Mouse (Mus musculus): ENCODE measurements around the gene Etl4.
"Not testable (repeated sequence)": the region's sequence is repeated elsewhere in the genome, so short reads cannot be mapped to it uniquely, and the experiment has no call there.

Gene Etl4

DNA sequence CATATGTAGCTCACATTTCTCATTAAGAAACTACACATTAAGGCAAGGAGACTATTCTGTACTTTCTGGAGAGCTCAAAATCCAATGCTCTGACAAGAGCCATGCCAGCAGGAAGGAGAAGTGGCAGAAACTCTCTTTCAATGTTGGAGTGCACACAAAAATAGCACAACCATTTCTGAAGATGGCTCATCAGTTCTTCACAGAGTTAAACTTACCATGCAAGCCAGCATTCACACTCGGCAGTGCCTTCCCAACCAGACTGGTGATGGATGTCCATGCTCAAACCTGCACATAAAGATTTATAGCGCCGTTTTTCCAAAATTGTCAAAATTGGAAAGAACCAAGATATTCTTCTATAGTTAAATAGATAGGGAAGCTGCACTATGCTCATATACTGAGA is 392.9 kb downstream of the Etl4 start:
- DNase-seq (ENCODE audit: low read depth, low spot score), result no peak

DNA sequence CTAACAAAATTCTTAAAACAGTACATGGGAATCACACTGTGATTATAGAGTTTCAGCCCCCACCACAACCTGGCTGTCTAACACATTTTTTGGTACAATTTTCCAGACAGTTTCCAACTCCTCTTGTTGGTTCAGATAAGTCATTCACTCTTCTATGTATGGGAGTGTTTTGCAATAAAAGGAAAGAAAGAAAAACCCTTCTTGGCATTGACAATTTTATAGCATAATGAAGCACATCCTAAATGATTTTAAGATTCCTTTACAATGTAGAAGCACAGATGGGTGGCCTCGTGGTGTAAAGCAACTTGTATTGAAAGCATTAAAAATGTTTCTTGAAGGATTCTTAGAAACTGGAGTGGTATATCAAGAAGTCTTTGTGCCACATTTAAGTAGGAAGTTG is 415.4 kb downstream of the Etl4 start:
- DNase-seq (ENCODE audit: low read depth, low spot score), result peak; percentile 41

DNA sequence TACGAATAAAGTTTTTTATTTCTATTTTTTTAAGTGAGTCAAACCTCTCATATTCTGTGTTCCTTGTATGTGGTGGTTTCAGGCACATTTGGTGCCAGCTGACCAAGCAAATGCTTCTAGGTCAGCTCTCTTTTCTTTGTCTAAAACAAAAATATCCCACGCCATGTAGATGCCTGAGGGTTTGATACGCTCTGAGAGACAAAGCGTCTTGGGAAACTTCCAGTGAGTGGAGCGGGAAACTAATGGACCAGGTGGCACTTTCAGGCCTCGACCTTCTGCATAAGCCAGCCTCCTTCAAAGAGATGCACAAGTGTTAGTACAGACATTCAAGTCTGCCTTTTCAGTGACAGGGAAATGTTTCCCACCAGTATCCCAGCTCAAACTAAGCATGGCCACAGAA is 426.6 kb downstream of the Etl4 start:
- DNase-seq (ENCODE audit: low read depth, low spot score), result no peak

DNA sequence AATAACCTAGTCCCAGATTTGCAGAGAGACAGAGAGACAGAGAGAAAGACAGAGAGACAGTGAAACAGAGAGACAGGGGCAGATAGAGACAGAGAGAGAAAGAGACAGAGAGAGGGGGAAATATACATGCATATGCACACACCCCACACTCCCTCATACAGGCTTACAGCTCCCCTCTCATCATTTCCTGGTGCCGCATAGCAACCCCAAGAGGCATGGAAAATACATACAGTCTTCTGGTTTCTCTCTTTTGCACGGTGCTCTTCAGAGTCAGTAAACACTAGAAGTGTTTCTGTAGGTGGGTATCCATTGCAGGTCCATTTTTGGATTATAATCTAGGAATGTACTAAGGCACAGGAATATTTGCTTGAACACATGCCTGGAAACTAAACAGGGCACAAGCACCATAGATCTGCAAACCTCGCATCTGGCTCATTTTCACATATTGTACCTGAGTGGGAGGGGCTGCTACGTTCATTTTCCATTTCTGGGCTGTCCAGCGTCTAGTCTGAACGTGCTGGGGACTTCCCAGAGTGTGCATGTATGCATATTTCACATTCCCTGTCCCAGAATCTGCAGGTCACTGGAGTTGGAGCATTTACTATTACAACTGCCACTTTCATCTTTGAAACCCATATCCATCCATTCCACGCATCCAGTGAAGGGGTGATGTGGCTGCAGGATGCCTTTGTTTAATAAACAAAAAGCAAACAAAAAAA is 429.6 kb downstream of the Etl4 start:
- no peak for DNase-seq (ENCODE audit: low read depth, low spot score)

DNA sequence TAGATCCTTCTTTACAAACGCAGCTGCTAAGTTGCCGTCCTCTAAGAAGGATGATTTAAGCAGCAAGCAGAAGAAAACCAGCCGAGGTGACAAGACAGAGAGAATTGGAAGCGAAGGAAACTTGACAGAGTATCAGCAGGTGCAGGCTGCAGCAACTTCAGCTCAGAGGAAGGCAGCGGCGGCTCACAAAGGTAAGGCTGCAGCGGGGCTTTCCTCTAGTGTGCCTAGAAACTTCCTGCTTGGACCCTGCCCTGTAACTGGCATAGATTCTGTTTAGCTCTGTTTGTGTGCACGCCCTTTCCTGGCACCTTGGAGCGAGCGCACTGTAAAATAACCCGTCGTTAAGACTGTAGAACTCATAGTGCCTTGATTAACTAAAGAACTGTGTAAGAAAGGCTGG is 430.3 kb downstream of the Etl4 start:
- DNase-seq (ENCODE audit: low read depth, low spot score), result no peak

DNA sequence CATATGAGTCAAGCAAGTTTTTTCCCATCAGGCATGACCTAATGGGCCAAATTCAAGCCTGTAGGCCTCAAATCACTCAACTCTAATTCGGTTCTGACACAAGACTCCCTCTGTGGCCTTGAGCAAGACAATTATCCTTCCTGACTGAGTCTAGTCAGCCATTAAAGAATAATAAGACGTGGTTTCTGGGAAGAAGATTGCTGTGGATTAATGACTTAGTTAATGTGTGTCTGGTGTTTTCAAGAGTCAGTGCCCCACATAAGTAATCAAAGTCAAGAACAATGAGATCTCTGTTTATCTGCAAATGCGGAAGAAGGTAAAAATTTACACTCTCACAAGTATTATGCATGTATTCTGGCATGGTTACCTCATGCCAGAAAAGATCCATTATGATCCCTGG is 437.3 kb downstream of the Etl4 start:
- DNase-seq (ENCODE audit: low read depth, low spot score), result no peak

DNA sequence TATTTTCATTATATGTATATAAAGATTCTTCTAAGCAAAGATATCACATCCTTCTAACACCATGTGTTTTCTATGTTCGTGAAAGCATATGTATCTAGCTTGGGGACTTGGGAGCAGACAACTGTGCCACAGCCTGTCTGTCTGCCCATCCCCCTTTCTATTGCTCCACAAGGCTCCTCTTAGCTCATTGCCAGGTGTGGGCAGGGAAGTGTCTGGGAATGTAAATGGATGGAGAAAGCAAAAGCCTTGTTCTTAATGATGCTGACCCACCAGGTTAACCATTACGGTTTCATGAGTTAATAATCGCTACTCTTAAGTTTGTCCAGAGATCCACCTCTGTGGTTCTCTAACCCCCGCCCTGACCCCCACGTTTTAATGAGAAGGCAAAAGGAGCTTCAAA is 439.7 kb downstream of the Etl4 start:
- no peak for DNase-seq (ENCODE audit: low read depth, low spot score)

DNA sequence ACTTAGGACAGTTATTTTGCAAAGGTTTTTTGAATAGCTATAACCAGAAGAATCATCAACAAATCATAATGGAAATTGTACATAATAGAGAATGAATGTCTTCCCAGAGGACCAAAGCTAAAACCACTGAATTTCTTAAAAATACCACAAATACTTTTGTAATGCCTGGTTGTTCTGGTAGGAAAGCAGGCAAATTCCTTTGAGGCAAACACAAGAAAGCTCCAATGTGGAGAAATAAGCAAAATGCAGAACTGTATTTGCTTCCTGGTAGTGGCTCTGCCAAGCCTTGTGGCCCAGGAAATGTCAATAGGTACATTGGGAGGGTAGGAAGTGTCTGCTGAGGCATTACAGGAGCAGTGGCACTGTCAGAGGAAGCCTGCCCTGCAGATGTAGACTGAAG is 443.2 kb downstream of the Etl4 start:
- no peak for DNase-seq (ENCODE audit: low read depth, low spot score)

DNA sequence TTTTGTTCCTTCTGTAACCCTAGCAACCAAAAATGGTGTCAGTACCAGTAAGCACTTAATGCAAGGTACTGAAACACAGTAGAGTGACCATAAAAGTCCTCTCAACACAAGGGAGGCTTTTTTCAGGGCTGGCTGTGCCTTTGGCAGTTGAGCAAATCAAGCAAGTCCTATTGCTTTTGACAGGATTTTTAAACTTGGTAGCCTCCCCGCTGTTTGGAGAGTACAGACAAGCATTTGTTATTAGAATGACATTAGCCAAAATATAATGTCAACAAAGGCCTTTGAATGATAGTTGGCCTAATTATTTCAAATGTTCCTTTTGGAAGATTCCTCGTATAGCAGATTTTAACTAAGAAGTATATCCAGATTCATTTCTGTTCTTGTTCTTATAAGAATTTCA is 467.4 kb downstream of the Etl4 start:
- no peak for DNase-seq (ENCODE audit: low read depth, low spot score)

DNA sequence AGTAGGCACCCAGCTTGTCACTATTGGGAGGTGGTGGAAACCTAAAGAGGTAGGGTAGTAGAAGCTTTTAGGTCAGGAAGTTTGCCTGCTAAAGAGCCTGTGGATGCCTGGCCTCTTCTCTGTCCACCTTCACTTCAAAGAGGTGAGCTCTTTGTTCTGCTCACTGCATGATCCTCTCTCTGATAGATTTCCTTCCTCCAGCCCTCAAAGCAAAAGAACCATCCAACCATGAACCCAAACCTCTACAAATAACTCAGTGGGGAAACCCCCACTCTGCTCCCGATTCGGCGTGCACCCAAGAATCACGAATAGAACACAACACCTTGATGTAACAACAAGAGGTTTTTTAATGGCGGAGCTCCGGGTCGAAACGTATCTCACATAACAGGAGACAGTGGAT is 471.3 kb downstream of the Etl4 start:
- DNase-seq (ENCODE audit: low read depth, low spot score), result not testable (repeated sequence)

DNA sequence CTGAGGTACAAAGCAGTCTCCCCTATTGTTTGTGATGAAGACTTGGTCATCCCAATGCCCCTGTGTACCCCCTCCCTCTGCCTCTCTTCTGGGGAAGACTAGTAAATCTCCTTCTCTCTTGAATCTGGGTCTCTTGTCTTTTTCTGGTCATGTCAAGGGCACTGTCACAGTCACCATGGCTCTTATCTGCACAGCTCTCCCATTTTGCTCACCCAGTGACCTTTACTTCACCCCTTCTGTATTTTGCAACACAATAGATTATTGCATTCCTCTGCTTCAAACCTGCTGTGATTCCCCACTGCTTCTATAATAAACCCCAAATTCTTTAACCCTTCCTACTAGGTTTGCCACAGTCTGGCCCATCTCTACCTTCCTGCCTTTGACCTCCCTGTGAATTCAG is 484.5 kb downstream of the Etl4 start:
- DNase-seq (ENCODE audit: low read depth, low spot score), result no peak

DNA sequence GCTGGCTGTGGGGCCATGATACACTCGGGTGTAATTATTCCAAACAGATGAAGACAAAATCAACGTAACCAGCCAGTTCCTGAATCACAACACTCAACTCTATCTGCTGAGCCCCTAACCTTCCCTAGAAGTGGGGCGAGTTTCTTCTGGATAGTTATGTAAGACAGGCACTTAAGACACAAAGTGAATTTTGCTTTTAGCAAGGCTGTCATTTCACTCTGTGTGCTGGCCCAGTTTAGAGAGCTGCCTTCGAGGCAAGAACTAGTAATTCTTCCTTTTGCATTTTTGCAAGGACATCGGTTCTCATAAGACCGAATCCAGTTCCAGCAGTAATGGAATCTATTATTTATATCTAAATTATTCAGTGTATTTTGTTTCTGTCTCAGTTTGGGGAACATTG is 487.4 kb downstream of the Etl4 start:
- DNase-seq (ENCODE audit: low read depth, low spot score), result peak; percentile 28

DNA sequence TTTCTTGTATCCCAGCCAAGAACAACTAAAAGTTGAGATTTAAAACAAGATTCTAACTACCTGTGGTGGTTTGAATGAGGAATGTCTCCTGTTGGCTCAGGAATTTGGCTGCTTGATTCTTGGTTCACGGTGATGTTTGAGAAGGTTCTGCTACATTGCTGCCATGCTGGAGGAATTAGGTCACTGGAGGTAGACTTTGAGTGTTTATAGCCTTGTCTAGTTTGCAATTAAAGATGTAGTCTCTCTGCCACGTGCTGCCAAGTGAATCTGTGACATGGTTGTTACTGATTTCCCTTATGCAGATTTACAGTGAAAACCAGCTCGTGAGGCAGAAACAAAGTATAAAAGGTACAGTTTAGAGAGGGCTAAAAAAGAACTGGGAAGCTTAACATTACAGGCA is 491.0 kb downstream of the Etl4 start:
- DNase-seq (ENCODE audit: low read depth, low spot score), result no peak

DNA sequence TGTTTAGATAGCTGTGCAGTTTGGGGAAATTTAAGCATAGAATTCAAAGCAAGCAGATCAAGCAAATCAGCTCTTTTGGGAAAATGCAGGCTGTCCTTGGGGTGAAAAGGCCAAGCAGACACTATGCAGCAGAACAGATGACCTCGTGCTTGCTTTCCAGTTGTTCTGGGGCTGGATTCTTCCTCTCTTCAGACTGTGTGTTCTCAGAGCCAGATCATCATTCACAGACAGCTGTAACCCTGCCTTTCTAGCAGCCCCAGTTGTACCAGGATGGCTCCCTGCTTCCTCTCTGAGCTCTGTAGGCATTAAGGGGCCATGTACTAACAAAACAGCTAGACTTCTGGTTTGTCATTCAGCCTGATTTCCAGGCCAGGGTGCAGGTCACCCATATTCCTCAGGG is 494.8 kb downstream of the Etl4 start:
- no peak for DNase-seq (ENCODE audit: low read depth, low spot score)

DNA sequence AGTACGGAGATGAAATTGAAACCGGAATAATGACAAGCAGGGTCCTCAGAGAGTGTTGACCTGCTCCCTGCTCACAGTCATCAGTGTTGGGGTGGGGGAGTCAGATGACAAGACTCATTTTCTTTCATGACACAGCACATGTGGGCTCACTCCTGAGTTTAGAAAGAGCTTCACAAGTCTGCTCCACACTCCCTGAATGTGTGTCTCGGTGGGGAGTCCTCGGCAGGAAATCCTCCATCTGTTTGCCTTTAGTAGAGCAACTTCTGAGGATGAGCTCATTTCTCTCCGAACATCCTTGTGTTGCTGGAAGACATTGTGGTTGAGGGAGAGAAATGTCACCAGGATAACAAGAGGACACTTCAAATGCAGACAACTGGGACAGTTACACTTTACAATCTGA is 497.5 kb downstream of the Etl4 start:
- DNase-seq (ENCODE audit: low read depth, low spot score), result peak; percentile 74

DNA sequence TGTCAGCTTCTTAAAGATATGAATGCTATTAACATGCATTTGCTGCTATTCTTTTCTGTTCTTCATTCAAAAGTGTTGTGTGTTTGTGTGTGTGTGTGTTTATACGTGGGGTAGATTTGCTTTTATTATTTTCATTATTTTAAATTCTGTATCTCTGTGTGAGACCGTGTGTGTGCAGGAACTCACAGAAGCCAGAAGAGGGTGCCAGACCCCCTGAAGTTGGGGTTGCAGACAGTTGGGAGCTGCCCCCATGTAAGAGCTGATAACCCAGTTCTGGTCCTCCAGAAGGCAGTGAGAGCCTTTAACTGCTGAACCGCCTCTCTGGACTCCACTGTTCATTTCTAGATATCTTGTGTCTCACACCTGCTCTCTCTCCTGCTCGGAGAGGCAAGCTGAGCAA is 505.3 kb downstream of the Etl4 start:
- no peak for DNase-seq (ENCODE audit: low read depth, low spot score)

DNA sequence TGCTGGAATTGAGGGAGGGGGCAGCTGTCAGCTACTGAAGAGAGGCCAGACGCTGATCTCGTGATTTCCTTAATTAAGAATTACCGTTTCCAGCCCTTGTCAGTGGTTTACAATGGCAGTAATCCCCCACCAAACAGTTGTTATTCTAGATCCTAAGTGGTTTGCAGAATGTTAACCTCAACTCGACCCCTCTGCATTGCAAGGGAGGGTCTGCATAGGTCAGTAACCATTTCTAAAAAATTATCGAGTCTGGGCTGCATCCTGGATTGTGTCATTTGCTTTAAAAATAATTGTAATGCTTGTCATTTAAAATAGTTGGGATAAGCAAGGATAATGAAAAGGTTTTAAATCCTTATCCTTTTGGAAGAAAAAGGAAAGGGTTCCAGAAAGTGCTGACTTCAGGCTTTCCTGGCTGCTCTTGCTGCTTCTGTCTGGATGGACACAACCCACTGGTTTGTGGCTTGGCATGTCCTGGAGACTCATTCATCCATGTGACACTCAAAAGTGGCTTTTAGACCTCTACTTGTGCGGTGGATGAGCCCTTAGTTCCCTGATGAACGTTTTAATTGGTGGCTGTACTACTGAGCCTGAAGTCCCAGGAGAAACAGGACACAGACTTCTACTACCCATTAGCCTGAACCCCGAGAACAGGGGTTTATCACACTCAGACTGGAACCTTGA is 507.5 kb downstream of the Etl4 start:
- DNase-seq (ENCODE audit: low read depth, low spot score), result no peak

DNA sequence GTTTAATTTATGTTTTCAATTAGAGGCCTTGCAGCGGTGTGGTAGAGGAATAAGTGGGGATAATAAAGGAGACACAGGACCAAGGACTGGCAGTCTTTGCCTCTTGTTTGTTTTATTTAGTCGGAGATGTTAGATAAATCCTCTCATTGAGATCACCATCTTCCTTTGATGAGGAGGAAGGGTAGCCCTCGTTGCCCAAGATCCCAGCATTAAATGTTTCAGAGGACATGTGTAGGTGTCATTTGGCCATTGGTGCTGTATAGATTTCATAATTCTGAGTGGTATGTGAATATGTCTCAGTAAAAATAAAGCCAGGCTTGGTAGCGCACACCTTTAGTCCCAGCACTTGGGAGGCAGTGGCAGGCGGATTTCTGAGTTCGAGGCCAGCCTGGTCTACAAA is 508.4 kb downstream of the Etl4 start:
- no peak for DNase-seq (ENCODE audit: low read depth, low spot score)

DNA sequence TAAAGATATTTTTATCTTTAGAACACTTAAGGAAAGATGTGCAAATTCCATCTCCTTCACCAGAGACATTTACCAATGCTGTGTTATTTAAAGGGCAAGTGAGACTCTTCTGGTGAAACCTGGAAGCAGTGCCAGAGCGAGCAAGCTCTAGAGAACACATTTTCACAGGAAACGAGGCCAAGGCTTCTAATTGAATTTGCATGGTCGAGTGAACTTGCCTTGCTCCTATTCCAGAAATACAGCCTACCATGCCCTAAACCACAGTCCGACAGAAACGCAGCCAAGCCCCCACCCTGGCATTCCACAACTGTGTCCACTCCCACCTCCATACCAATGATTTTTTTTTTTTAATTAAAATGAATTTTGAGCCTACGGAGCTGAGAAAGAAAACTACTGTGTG is 510.4 kb downstream of the Etl4 start:
- peak; percentile 57 for DNase-seq (ENCODE audit: low read depth, low spot score)

DNA sequence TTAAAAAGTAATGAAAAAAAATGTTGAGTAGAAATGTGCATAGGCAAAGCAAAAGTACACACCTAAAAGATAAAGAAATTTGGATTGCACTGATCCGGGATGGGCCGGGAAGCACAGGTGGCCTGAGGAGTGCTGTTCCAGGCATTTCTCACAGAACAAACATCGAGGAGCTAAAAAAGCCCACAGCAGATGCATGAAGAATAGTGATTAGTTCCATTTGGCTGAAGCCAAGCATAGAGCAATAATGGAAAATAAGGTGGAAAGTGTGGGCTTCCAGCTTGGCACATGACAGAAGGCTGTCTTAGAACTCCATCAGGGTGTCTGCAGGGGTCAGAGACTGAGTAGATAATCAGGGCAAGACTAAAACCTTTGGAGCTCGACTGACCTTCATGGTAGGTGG is 512.7 kb downstream of the Etl4 start:
- DNase-seq (ENCODE audit: low read depth, low spot score), result no peak

DNA sequence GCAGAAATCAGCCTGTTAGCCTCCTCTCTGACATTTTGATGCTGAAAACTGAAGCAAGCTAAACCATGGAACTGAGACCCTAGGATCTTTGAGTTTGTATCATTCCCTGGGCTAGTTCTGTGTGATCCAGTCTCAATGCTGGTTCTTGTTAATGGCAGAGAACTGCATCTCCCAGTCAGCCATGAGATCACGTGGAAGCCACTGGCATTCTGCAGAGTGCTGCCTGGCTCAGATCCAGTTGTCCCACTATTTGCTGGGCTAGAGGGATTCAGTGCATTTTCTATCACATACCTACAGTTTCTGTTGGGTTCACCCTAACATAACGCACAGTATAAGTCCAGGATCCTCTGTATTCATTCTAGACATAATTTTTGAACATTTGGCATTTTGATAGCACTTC is 524.1 kb downstream of the Etl4 start:
- DNase-seq (ENCODE audit: low read depth, low spot score), result no peak

DNA sequence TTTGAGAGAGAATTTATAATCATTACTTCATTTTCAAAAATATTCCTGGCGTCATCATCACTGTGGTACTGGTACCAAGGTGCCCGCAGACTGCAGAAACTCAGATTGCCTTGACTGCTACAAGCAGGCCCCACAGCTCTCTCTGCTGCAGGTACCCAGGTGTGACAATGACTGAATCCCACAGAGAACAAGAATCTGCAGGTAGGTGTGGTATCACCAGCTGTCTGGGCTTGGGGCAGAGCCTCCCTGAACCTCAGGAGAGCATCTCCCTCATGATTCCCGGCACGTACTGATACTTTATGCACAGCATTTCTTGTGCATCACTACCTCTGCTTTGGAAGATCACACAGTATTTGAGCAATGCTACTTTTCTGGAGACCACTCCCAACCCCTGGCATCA is 526.0 kb downstream of the Etl4 start:
- no peak for DNase-seq (ENCODE audit: low read depth, low spot score)

DNA sequence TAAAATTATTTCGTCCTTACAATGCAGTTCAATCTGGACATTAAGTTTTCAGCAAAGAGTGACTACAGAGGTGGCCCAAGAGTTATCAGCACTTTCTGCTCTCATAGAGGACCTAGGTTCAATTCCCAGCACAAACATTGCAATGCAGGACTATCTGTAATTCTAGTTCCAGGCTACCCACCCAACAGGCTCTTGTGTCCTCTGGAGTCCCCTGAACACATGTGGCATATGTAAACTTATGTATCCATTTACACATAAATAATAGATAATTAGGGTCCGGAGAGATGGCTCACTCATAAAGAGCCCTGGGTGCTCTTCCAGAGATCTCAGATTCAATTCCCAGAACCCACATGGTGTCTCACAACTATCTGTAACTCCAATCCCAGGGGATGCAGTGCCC is 533.2 kb downstream of the Etl4 start:
- no peak for DNase-seq (ENCODE audit: low read depth, low spot score)
